Mouse (Mus musculus) brain, embryonic 14.5 days (tissue): ENCODE measurements around the gene Cnn2.

ENCODE experiments used
- CTCF ChIP-seq: fragments of 200-500 bp; IDR thresholded peaks from 2 replicates; pipeline ENCODE4 v1.5.1; 2012; ENCODE audit warnings: inconsistent platforms, mild to moderate bottlenecking, moderate library complexity, borderline replicate concordance; ENCODE audit not compliant: insufficient read depth, insufficient read length; ENCODE audit errors: extremely low read depth
- POLR2A ChIP-seq: fragments of 200-500 bp; IDR thresholded peaks from 2 replicates; pipeline ENCODE4 v1.6.1; 2012; ENCODE audit warnings: mild to moderate bottlenecking, inconsistent platforms, borderline replicate concordance; ENCODE audit not compliant: poor library complexity, insufficient read depth, insufficient read length, severe bottlenecking; ENCODE audit errors: extremely low read depth

DNA sequence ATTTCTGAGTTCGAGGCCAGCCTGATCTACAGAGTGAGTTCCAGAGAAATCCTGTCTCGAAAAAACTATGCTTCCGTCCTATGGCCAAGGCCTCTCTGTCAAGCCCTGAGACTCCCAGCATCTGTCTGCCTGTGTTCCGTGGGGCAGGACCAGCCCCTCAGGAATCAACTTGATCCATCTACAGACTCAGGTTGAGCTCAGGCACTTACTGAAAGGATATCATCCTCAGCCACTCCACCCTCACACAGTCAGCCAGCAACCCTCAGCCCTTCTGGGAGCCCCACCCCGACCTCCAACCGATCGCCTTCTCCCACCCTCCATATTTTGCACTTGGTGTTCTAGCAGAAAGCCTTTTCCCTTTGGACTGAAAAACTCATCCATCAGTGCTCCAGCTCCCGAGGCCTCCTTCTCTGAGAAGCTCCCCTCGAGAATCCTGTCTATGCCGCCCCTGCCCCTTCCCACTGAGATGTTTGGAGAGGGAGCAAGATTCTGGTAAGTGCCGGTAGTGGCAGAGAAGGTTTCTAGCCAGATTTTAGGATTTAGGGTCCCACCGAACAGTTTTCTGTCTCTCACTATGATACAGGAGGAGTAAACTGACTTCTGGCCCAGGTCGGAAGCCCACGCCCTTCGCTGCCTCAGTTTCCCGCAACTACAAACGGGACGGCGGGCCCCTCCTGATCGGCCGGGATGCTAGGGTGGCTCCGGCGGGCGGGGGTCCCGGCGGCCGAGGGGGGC is 446 bp upstream of the Cnn2 start:
- TF ChIP-seq CTCF (no peak), POLR2A (no peak)
